Mouse (Mus musculus) ovary, postnatal 14 days (tissue): ENCODE measurements around the gene Nlgn2.

Source experiments
- DNase-seq: peaks from one replicate; pipeline ENCODE4 v3.0.0; 2022; ENCODE audit warnings: low spot score

The Nlgn2 gene

DNA sequence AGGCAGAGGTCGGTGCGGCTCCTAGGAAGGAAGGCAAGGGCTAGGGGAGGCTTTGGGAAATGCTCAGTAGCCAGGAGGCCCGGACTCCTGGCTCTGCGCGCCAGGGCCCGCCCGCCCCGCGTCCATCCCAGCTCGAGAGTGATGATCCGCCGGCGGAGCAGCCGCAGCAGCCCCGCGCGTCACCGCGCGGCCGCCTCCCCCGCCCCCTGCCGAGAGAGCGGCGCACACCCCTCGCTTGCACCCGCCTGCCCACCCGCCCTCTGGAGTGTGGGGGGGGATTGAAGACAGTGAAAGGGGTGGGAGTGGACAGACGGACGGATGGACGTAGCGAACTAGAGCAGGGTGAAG lies at the start of gene Nlgn2:
Nlgn2 (minus strand) TSS at position 181 of the 348 bp plus-strand sequence.
- DNase-seq, result no peak

DNA sequence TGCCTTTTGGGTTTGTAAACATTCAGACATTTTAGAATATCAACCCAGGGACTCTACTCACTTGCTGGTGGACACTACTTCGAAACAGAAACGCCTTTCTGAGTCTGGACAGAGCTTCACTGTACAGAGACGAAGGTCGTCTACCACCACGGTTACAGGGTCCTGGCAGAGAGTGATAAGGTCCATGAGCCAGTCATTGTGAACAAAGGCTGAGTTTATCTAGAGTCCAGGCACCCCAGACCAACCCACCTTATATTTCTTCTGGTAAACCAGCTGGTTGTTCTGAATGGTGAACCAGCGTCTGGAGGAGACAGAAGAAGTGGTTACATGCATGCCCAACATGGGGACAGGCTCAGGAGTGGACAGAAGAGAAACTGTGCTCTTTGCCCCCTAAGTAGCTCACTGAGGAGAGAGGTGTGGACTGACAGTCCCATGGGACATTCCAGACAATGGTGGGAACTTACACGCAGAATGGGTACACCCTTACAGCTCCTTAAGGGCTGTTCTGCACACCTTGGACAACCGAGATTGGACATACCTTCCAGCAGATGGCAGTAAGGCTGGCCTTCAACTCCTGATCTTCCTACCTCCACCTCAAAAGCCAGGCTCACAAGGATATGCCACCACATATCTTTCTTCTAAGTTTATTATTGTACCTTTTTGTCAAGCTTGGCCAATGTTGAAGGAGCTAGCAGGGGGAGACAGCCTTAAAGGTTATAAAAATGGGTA lies 49.5 kb upstream of the Nlgn2 start:
- DNase-seq, result no peak

DNA sequence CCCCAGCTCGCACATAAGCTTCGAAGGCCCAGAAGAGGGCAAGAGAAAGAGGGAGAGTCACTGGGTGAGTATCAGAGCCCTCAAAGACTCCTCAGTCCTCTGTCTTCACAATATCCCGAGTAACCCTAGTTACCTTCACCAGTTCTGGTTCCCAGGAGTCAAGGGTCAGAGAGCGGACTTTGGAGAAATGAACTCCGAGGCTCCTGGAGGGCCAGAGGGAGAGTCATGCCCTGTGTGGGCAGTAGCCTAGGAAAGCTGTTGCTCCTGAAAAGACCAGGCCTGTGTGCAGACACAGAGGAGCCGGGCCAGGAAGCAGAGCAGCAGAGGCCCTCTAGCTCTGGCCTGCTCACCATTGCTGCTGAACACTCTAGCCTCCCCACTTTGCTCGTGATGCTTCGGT lies 47.1 kb upstream of the Nlgn2 start:
- DNase-seq, result no peak

DNA sequence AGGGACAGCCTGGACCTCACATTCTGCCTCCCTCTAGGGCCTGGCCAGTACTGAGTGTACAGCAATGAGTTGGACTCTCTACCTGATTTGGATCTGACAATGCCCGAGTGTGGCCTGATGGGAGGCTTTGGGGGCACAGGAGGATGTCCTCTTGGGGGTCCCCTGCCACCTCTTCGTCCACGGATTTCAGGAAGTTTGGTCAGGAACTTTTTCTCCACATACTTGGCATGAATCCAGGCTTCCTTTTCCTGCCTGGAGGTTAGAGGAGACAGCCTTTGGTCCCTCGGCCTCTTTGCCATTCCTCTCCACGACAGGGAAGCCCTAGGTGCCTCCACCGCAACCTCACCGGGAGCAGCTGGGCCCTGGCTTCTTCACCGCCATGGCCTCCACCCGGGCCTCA lies 46.7 kb upstream of the Nlgn2 start:
- no peak for DNase-seq

DNA sequence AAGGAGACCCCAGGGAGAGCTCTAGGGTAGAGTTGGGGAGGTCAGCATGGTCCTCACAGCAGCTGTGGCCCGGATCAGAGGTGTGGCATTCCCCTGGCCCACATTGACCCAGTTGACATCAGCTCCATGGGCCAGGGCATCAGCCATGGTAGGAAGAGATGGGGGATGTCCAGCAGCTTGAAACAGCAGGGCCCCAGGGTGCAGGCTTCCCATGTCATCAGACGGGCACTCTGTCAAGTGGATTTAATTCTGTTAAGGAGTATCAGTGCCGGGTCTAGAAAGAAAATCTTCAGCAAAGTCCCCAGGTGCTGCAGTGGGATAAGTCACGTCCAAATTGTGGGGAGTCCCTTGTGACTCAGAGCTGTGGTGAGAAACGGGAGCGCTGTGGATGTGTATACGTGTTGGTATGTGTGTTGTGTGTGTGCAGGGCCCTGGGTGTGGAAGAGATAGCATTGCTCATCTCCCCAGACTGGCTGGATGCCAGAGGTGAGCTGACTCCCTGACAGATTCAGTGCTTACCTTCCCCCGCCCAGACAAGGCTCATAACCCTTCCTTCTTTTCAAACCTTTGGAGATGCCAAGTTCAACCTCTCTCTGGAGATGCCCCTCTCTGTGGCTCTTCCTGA lies 46.1 kb upstream of the Nlgn2 start:
- DNase-seq, result no peak

DNA sequence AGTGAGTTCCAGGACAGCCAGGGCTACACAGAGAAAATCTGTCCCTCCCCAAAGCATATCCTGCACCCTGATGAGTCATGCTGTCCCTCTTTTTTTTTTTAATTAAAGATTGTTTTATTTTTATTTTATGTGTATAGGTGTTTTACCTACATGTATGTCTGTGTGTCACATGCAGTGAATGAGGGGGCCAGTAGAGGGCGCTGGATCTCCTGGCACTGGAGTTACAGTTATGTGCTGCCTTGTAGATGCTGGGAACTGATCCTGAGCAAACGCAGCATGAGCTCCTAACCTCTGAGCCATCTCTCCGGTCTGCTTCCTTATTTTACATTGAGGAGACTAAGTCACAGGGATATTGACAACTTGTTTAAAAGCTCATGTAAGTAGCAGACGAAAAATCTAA lies 45.5 kb upstream of the Nlgn2 start:
- no peak for DNase-seq

DNA sequence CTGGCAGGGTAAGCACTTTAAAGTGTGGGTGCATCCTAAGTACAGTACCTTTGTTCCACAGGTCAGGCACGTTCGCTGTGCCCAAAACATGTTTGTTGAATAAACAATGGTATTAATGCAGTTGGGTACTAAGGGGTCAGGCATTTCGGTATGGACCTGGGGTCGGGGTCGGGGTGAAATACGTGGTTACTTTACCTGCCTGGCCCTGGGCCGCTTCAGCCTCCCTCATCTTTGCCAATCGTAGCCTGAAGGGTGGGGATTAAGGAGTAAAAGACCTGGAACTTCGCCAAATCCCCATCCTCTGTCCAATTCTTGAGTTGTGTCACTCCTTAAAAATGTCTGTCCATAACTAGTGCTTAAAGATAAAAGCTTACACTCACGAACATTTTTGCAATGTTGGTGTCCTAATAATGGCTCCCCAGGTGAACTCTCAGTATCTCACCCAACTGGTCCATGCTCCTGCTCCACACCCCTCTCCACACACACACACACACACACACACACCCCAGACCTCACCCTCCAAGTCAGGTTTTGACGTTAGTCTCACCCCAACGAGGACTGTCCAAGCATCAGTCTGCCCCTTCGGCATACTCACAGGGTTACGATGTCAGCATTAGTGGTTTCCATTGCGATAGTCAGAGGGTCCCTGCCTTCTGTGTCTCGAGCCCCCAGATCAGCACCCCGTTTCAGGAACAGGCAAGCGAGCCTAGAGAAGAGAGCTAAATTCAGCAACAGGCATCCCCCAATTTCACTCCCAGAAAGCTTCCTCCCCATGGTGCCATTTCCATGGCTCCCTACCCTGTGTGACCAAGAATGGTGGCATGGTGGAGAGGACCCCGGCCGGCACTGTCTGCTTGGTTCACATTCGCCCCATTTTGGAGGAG lies 44.4 kb upstream of the Nlgn2 start:
- DNase-seq, result no peak

DNA sequence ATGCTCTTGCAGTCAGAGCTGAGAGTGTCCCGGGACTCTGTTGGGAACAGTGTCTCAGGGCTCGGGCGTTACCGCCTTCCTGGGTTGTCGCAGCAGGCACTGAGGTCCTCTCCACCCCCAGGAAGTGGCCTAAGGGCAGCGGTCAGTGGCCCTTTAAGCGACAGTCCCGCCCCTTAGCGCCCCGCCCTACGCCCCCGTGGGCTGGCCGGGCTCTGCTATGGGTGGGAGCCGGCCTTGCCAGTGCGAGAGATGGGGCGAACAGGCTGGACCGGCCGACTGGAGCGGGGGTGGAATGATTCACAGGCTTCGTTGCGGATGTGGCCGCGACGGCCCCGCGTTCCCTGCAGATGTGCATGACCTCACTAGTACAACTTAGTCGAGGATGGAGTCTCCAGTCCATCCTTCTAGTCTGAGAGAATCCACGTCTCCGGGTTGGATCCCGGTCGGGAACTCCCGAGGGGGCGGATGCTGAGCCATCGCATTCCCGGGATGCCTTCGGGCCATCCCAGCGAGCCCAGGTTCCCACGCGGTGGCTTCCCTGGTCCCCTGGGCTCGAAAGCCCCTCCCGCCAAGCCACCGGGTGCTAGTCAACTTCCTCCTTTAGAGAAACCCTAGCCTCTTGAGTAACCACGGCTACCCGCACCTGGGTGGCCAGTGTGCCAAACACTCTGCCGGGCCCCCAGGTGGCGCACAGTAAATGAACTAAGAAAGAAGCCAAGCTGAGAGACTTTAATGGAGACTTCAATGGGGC lies 43.4 kb upstream of the Nlgn2 start, which contains the start of gene Kctd11:
Kctd11 (minus strand) TSS at position 554 of the 751 bp plus-strand sequence.
- DNase-seq, result peak; percentile 78

DNA sequence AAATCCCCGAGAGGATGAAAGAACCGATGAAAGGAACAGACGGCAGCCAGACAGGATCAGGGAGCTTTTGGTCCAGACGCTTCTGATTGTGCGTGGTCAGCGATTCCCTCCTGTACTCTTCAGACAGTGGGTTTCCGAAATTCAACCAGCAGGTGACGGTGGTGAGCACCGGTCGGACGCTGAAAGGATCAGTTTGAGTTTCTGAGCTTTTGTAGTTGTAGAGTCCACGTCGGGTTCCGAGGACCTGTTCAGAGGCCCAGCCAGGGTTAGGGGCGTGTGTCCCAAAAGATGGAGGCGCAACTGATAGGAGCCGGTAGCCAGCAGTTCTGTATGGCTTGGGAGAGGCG lies 42.9 kb upstream of the Nlgn2 start:
- DNase-seq, result peak; percentile 62

DNA sequence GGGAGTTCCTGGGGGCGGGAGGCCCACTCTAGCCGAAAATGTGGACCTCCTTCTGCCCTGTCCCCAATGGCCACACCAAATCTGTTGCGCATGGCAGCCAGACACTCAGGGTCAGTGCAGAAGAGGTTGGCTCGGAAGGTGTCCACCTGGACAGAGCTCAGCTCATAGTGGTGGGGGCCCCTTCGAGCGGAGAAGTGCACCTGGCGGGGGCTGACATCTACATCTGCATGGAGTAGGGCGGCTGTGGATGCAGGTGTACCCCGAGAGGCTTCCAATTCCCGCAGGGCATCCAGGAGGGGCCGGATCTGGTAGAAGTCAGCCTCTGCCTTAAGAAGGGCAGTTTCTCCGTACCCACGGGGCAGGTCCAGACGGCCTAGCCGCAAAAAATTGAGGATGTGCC lies 42.1 kb upstream of the Nlgn2 start:
- no peak for DNase-seq

DNA sequence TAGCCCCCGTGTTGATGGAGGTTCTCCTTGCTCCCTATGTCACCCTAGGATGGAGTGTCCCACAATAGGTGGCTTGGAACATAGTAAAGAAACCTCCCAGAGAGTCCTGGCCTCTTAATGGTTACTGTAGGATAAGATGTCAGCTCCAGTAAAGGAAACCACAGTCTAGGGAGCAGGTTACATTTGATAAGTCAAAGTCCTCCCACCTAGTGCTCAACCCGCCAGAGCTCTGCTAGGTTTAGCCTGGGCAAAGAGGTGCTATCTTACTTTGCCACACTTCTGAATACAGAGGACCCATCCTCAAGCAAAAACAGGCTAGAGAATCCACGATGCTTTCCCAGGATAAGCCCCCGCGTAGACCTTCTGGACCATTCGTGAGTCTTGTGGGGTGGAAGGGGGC lies 41.4 kb upstream of the Nlgn2 start:
- no peak for DNase-seq

DNA sequence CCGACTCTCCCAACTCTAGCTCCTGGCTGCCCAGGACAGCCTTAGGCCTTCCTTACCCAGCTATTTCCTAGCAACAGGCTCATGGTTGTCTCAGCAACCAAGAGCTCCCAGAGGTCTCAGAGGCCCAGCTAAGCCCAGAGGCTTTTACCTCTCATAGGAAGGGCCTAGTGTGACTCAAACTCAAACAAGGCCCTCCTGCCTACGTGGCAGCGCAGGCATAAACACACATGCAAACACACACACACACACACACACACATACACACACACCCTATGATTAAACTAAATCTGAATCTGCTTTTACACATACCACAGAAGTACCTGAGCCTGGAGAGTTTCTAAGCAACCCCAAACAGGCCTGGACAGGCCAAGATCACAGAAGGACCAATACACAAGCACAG lies 40.8 kb upstream of the Nlgn2 start:
- DNase-seq, result no peak

DNA sequence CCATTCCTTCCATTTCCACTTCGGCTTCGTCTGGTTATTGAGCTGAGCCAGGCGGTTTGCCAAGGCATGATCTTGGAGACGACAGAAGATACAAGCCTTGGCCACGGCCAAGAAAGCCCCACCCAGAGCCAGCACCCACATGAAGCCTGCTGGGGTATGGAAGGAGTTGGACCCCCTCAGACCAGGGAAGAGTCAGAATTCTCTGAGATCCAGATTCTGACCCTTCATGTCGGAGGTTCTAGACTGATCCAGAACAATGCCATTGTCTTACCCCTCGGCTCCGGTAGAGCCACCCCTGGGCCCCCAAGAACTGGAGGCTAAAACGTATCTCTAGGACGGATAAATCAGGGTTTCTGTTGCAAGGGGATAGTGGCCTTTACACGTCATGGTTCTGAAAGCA lies 40.3 kb upstream of the Nlgn2 start, which contains the start of gene Tmem95:
Tmem95 (minus strand) TSS at position 141 of the 400 bp plus-strand sequence.
- DNase-seq, result no peak

DNA sequence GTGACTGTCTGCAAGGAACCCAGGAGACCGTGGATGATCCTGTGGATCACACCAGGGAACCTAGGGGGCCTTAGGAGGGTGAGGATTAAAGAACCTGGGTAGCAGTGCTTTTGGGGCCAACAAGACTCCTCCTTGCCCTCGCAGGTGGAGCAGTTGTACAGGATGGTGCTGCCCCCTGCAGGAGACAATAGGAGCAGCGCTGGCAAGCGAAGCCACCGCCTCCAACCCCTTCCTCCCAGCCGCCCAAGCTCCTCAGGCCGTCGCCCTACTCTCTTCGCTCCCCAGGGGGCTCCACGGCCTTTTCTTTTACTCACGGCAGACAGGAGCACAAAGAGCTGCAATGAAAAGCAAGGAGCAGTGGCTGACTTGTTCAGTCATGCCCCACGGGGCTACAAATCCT lies 39.3 kb upstream of the Nlgn2 start:
- peak; percentile 87 for DNase-seq

DNA sequence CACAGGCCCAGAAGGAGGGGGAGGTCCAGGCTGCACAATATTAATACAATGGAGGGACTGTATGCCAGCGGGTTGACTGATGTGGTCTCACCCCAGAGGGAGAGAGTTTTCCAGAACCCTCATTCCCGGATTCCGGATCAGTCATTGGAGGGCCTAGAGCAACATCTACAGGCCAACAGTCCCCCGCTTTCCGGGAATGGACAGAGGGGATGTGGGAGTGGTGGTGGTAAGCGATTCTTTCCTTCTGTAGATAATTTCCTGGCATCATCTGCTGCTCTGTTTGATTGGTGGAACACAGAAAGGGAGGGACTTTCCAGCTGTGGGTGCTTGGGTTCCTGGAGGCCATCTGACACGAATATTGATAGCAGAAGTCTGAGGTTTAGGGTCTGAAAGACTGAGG lies 38.6 kb upstream of the Nlgn2 start:
- no peak for DNase-seq

DNA sequence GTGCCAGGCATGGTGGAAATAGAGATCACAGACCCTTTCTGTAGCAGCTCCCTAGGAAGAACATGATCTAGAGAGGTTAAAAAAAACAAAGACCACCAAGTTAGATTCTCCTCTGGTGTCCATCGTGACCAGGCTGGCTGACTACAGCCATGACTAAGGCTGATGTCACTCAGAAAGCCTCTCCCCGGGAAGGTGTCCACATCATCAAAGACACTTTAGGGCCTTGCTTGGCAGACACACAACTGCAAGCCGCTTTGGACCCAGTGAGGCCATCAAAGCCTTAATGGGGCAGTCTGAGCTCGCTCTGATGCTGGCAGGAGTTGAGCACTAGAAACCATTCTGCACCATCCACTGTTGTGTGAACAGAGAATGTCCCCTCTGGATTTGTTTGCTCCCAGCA lies 34.9 kb upstream of the Nlgn2 start:
- no peak for DNase-seq

DNA sequence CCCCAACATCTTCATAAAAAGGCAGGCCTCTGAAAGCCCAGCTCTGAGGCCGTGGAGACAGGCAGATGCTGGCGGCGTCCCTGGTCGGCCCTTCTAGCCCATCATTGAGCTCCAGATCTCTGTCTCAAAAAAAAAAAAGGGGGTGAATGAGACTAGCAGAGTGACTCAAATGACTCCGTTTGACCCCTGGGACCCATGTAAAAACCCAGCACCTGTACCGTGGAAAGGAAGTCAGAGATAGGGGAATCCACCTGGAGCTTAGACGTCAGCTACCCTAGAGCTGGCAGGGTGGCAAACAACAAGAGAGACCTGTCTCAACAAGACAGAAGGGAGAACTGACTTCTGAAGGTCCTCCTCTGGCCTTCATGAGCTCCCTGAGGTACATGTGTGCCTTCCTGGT lies 34.2 kb upstream of the Nlgn2 start:
- DNase-seq, result no peak

DNA sequence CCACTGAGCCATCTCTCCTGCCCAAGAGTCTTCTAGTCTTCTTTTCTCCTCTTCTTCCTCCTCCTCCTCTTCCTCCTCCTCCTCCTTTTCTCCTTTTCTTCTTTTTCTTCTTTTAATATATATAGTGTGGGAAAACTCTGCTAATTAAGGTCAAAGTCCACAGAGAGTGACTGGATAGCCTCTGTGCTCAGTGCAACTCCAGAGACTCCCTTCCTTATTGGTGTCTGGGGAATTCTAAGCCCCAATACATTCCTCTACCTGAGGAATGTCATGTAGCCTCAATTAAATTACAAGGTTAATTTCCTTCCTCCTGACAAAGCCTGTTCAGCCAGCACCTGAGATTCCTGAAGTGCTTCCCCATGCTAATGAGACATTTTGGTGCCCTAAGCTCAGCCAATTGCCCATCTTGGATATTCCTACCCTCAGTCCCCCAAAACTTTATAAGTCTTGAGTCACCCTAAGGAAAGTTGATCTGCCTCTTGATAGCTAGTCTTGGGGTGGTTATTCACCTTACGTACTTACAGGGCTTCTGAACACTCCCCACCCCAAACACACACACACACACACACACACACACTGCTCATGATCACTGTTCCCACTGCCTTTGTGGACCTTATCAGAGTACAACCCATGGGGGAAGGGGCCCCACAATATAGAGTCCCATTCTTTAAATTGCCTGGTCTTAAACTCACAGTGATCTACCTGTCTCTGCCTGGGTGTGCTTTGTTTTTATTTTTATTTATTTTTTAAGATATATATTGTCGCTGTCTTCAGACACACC lies 32.9 kb upstream of the Nlgn2 start:
- no peak for DNase-seq

DNA sequence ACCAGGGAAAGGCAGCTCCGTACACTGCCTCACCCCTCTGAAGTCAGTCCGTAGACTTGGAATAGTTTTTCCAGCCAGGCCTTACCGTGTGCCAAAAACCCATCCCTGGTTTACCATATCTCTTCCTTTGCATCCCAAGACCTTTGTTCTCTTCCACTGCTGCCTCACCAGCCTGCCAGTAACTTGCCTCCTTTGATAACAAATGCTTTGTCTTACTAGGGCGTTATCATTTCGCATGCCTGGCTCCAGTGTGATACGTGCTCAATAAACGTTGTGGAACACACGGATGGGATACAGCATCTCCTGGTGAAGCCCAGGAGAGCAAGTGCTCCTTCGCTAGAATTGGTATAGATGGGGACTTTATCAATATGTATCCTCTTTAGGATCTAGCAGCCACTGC lies 29.8 kb upstream of the Nlgn2 start:
- DNase-seq, result no peak

DNA sequence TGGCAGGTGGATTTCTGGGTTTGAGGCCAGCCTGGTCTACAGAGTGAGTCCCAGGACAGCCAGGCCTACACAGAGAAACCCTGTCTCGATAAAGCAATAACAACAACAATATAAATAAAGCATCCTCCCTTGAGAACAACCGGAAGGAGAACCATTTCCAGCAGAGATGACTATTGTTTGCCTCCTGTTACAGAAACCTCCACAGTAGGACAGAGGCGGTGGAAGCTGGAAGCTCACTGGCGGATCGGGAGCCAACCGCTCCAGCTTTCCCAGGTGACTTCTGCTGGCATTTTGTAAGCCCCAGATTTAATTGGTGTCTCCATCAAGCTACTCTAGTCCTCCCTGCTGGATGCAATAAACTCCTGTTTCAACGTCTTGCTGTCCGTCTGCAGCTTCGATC lies 28.0 kb upstream of the Nlgn2 start:
- no peak for DNase-seq

DNA sequence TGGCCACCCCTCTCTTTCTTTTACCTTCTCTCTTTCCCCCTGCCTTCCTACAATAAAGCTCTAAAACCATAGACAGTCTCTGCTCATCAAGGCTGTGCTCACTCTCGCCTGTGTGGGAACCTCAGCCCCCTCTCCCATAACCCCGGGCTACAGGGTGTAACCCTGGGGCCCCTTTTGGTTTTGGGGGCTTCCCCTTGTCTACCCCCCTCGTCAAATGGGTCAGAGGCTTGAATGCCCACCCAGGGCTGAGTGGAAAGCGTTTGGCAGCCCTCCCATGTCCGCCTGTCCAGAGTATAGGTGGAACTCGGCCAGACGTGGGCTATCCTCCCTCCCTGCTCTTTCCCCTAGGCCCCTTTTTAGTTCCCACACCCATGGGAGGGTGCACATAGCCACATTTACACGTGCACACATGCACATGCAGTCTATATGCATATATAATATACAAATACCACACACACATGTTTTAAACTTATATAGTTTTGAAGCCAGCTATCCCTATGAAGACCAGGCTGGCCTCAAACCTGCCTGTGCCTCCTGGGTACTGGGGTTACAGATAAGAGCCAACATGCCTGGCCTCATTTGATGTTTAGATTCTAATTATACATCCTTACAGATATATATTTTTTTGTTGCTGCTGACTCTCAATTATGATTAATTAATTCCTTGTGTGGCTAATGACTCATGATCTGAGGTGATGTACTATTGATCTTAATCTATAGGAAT lies 26.7 kb upstream of the Nlgn2 start:
- no peak for DNase-seq
